Mouse (Mus musculus): Measurements from ENCODE around the gene Oxld1.

DNA sequence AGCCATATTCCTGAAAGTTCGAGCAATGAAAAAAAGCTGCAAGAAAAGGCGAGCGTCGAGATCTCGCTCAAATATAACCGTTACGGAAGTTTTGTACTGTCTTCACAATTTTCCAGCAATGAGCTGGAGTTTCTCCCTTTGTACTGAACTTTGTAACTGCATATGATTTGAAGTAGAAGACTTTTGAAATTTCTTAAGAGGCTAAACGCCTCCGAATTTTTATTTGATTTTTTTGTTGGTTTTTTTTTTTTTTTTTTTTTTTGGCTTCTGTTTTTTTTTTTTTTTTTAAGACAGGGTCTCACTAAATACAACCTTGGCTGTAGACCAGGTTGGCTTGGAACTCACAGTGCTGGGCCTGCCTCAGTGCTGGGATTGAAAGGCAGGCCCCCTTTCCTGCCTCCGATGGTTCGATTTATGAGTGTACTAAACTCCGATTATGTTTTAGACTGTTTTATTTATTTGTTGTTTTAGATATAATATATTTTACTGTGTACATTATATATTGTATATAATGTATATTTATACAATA, 19.9 kb downstream of the Oxld1 start:
- TF ChIP-seq CTCF (conservative IDR thresholded peaks at IDR 0.05; ENCODE audit: insufficient read depth, insufficient read length, low read depth, low read length) (no peak), POLR2A (IDR thresholded peaks at IDR 0.05; ENCODE audit: low read depth, low read length) (no peak)

Measured in kidney, adult 2 months (tissue).